Mouse (Mus musculus) limb, embryonic 10.5 days (tissue): Measurements from ENCODE around the gene Tpsb2. TPM values are rescaled to one million over a fixed set of nuclear protein-coding genes. Genes with fewer than 3 reads are reported as not detected.

ENCODE experiments used
- DNase-seq: peaks from one replicate; pipeline ENCODE4 v3.0.0-alpha.2; 2017; ENCODE audit warnings: low spot score
- H3K27ac ChIP-seq: fragments of 300-500 bp; sonication (generic); 2 replicates; pipeline ENCODE4 v1.5.1; 2016; ENCODE audit warnings: mild to moderate bottlenecking
- H3K27me3 ChIP-seq: fragments of 300-500 bp; sonication (generic); 2 replicates; pipeline ENCODE4 v1.6.1; 2016; ENCODE audit warnings: low read depth, mild to moderate bottlenecking; ENCODE audit not compliant: poor library complexity, severe bottlenecking
- H3K36me3 ChIP-seq: fragments of 300-500 bp; sonication (generic); 2 replicates; pipeline ENCODE4 v1.6.1; 2016; ENCODE audit warnings: mild to moderate bottlenecking, moderate library complexity
- H3K4me1 ChIP-seq: fragments of 300-500 bp; sonication (generic); 2 replicates; pipeline ENCODE4 v1.6.1; 2016
- H3K4me3 ChIP-seq: fragments of 300-500 bp; sonication (generic); 2 replicates; pipeline ENCODE4 v1.5.1; 2016; ENCODE audit warnings: mild to moderate bottlenecking, moderate library complexity
- H3K9me3 ChIP-seq: fragments of 300-500 bp; sonication (generic); replicated peaks from 2 replicates; pipeline ENCODE4 v1.6.1; 2016; ENCODE audit warnings: mild to moderate bottlenecking
- WGBS: fragments of 180-500 bp; shearing (Covaris S2); methylation state at CpG from one replicate; pipeline ENCODE4 v1.1.7; 2016; 5-methylcytosine and 5-hydroxymethylcytosine counted together
- polyA plus RNA-seq: library from polyadenylated mRNA; unstranded; fragments of >200 nt; fragmentation: Nextera tagmentation; extraction: Ambion mirVana; gene quantifications from 2 replicates; pipeline ENCODE4 v1.2.1, GENCODE M21; 2016

Tpsb2 gene
- polyA plus RNA-seq, 1 experiment from 2014 or later: not detected

DNA sequence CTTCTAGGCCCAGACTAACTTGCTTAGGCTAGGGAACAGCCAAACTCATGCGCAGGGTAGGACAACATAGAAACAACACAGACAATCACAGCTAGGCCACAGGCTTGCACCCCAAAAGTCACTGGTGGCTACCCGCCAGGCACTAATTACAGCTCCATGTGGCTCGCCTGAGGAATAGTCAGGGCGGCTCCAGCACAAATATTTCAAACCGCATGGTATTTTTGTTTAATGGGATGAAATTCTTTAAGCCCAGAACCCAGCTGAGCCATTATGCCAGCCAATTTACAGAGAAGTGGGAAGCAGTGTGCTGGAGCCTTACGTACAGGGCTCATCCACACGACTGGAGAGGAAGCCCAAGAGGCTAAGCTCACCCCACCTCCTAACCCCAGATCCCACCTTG is 43.5 kb downstream of the Tpsb2 start:
- Histone ChIP-seq H3K9me3 (no peaks in the 10 kb centered on the region), H3K4me1 (peaks cover 73% of the 10 kb centered on the region), H3K36me3 (no peaks in the 10 kb centered on the region), H3K27me3 (no peaks in the 10 kb centered on the region), H3K4me3 (no peak overlapping the region), H3K27ac (no peak overlapping the region)
- WGBS: 88% methylated on average over 7 of the region's 7 CpGs
- no peak for DNase-seq

DNA sequence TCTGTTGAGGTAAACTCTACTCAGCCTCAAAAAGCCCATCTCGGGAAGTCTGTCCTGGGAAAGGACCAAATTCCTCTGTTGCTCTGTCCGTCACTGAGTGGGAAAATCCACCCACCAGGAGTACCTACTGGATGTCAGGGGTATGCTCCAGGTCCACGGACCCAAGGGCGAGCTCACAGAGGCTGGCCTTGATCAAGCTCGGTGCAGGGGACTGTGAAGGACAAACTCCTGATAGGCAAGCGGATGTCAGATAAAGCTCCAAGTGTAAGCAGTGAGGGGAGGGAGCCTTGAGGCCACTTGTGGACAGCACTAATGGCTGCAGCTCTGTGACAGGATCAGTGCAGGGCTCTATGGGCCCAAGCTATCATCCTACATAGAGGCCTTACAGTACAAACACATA is 44.1 kb downstream of the Tpsb2 start:
- no peak for DNase-seq
- no peaks in the 10 kb centered on the region for H3K27me3 ChIP-seq
- WGBS: 80% methylated on average over 6 of the region's 6 CpGs
- no peak overlapping the region for H3K4me3 ChIP-seq
- no peaks in the 10 kb centered on the region for H3K9me3 ChIP-seq
- H3K36me3 ChIP-seq: no peaks in the 10 kb centered on the region
- peaks cover 73% of the 10 kb centered on the region for H3K4me1 ChIP-seq
- peak overlapping the region; percentile 42; the same call in 1 of the 2 replicates for H3K27ac ChIP-seq

DNA sequence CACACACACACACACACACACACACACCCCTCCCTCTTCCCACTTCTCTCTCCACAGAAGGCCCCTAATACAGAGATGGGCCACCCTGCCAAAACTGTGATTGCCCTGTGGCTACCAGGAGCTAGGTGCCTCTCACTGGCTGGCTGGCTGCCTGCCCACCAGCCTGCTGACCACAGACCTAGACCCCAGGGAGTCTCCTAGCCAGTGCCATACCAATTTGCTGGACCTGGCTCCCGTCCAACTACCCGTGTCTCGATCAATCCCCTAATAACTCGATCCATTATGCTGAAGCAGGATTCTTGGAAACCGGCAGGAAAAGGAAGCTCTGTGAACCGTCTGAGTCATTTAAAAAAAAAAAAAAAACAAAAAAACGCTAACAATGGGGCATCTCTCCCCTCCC is 44.7 kb downstream of the Tpsb2 start:
- Histone ChIP-seq H3K36me3 (no peaks in the 10 kb centered on the region), H3K4me3 (no peak overlapping the region), H3K9me3 (no peaks in the 10 kb centered on the region), H3K4me1 (peaks cover 73% of the 10 kb centered on the region), H3K27me3 (no peaks in the 10 kb centered on the region), H3K27ac (no peak overlapping the region)
- WGBS: 72% methylated on average over 7 of the region's 7 CpGs
- no peak for DNase-seq

DNA sequence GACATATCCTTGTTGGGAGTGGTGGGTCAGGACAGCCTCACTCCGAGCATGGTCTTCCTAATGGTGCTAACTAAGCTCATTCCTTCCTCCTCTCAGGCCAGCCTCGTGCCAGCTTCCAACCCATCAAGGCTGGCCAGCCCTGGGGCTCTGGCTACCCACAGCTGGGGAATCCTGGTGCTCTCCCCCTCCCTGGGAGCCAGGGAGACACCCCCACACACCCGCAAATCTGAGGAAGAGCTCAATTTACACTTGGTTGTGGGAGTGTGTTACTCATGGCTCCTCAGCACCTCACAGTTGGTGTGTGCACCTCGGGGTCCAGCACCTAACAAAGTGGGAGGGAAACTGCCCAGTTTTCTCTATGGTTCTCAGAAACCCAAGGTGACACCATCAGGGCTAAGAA is 45.1 kb downstream of the Tpsb2 start:
- WGBS: 64% methylated on average over 4 of the region's 4 CpGs
- no peak overlapping the region for H3K4me3 ChIP-seq
- H3K27me3 ChIP-seq: no peaks in the 10 kb centered on the region
- peak overlapping the region; percentile 53; the same call in 1 of the 2 replicates for H3K27ac ChIP-seq
- no peak for DNase-seq
- H3K9me3 ChIP-seq: no peaks in the 10 kb centered on the region
- peaks cover 73% of the 10 kb centered on the region for H3K4me1 ChIP-seq
- no peaks in the 10 kb centered on the region for H3K36me3 ChIP-seq

DNA sequence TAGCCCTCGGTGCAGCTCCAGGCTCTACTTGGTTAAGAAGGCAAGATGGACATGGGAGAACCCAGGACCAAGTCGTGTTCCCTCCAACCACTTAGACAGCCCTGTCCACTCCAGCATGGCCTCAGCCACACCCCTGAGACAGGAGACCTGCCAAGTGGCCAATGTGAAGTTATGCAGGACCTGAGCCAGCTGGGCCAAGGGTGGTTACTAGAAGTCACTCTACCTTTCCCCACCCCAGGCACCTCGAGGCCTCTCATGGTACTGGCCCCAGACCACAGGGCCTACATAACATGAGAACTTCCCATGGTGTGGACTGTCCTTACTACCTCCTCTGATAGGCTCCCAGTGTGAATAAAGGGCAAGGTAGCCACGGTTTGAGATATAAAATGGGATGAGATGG is 48.1 kb downstream of the Tpsb2 start:
- Histone ChIP-seq H3K36me3 (no peaks in the 10 kb centered on the region), H3K9me3 (no peaks in the 10 kb centered on the region), H3K4me1 (peaks cover 77% of the 10 kb centered on the region), H3K27me3 (no peaks in the 10 kb centered on the region), H3K27ac (peak overlapping the region; percentile 91), H3K4me3 (no peak overlapping the region)
- no peak for DNase-seq
- 74% methylated on average over 4 of the region's 4 CpGs for WGBS

DNA sequence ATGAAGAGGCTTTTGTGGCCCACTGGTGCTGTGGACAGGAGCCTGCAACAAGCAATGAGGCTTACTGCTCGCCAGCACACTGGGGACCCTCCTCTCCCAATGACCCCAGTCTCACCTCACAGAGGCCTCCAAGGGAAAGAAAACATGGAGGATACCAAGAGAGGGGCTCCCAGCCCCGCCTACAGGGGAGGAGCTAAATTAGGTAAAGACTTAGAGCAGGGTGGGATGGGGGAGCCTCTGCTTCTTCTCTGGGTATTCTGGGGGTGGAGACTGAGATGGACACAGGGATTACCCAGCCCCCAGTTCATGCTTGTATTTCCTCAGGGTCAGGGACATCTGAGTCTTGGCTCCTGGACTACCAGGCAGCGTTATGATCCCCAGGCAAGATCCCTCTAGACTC is 48.8 kb downstream of the Tpsb2 start:
- Histone ChIP-seq H3K9me3 (no peaks in the 10 kb centered on the region), H3K4me3 (peak overlapping the region; percentile 40), H3K36me3 (no peaks in the 10 kb centered on the region), H3K4me1 (peaks cover 78% of the 10 kb centered on the region), H3K27me3 (no peaks in the 10 kb centered on the region), H3K27ac (peak overlapping the region; percentile 91)
- WGBS: 19% methylated on average over 3 of the region's 3 CpGs
- DNase-seq: peak; percentile 41

DNA sequence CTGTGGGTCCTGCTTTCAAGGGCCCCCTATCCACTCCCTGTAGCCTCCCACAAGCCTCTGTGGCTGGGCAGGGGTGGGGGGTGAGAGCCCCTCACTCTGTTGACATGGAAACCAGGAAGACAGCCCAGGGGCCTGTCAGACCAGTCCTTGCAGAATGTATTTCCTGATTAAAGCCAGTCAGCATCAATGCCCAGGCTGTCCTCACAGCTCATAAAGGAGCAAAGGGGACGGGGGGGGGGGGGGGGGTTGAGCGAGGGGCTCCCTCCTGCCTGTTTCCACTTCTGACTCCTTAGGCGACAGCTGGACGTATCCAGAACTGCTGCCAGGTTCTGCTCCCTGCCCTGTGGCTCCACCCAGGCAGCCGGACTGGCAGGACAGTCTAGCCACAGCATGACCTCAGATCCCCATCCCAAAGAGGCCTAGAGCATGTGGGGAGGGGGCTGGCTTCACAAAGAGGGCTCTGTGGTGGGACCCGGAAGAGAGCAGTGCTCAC is 49.4 kb downstream of the Tpsb2 start:
- Histone ChIP-seq H3K36me3 (no peaks in the 10 kb centered on the region), H3K4me1 (peaks cover 78% of the 10 kb centered on the region), H3K27ac (peak overlapping the region; percentile 91), H3K27me3 (no peaks in the 10 kb centered on the region), H3K4me3 (peak overlapping the region; percentile 40), H3K9me3 (no peaks in the 10 kb centered on the region)
- DNase-seq: peak; percentile 79
- 11% methylated on average over 5 of the region's 6 CpGs for WGBS

DNA sequence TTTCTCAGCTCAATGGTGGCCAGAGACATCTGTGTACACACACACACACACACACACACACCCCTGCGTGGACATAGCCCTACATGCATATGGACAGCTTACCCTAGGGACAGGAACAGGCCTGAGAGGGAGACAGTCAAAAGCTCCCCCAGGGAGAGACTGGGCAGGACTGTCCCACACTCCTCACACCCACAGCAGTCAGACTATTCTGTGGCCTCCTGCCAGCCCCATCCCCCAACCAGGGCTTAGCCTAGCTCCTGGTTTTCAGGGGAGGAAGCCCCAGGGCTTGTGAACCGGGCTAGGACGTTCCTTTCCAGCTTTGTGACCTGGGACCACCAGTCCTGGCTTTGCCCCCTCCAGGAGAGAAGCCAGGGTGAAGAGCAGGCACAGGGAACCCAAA is 50.1 kb downstream of the Tpsb2 start:
- Histone ChIP-seq H3K36me3 (no peaks in the 10 kb centered on the region), H3K9me3 (no peaks in the 10 kb centered on the region), H3K27me3 (no peaks in the 10 kb centered on the region), H3K4me3 (peak overlapping the region; percentile 40), H3K4me1 (peaks cover 78% of the 10 kb centered on the region), H3K27ac (peak overlapping the region; percentile 91)
- peak; percentile 55 for DNase-seq
- WGBS: 19% methylated on average over 3 of the region's 3 CpGs

DNA sequence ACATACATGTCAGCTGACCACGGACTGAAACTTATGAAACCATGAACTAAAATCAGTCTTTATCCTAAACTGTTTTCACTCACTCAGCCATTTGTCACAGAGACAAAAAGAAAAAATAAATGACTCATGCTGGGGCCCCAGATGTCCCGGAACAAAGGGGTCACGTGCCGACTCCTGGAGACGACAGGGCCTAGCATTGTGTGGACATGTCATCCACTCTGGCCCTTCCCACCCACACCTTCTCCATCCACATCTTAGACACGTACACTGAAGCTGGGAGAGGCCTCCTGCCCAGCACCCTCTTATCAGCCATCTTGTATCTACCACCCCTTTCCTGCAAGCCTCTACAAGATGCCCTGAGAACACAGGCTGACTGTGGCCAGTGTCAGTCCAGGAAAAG is 51.9 kb downstream of the Tpsb2 start:
- DNase-seq: no peak
- no peaks in the 10 kb centered on the region for H3K27me3 ChIP-seq
- H3K4me1 ChIP-seq: peaks cover 77% of the 10 kb centered on the region
- H3K36me3 ChIP-seq: peaks cover 6% of the 10 kb centered on the region; the same call in 1 of the 2 replicates
- H3K27ac ChIP-seq: peak overlapping the region; percentile 74
- H3K4me3 ChIP-seq: no peak overlapping the region
- WGBS: 90% methylated on average over 6 of the region's 6 CpGs
- H3K9me3 ChIP-seq: no peaks in the 10 kb centered on the region

Other genes with a start within 250 kb of the Tpsb2 start
- 0.18 and 0.23 TPM in 2 replicates for gene Ptx4, start 245.5 kb upstream of the Tpsb2 start, polyA plus RNA-seq
- gene Clcn7, start 232.9 kb upstream of the Tpsb2 start, polyA plus RNA-seq: 21.3 and 26.5 TPM in 2 replicates
- gene Ccdc154, start 203.8 kb upstream of the Tpsb2 start, polyA plus RNA-seq: not detected in 2 replicates
- gene Gm38655, start 190.8 kb upstream of the Tpsb2 start, polyA plus RNA-seq: not detected in 2 replicates
- gene BC003965, start 181.8 kb upstream of the Tpsb2 start, polyA plus RNA-seq: 36.0 and 38.5 TPM in 2 replicates
- gene Unkl, start 177.9 kb upstream of the Tpsb2 start, polyA plus RNA-seq: 9.1 and 10.0 TPM in 2 replicates
- 34.6 and 35.0 TPM in 2 replicates for gene Gnptg, start 126.2 kb upstream of the Tpsb2 start, polyA plus RNA-seq
- 74.6 and 76.6 TPM in 2 replicates for gene Tsr3, start 126.1 kb upstream of the Tpsb2 start, polyA plus RNA-seq
- gene Baiap3, start 109.9 kb upstream of the Tpsb2 start, polyA plus RNA-seq: 0.49 and 0.93 TPM in 2 replicates
- gene Ube2i, start 91.7 kb upstream of the Tpsb2 start, polyA plus RNA-seq: 974 and 998 TPM in 2 replicates
- gene Prss34, start 67.9 kb upstream of the Tpsb2 start, polyA plus RNA-seq: not detected in 2 replicates
- gene Prss28, start 57.7 kb upstream of the Tpsb2 start, polyA plus RNA-seq: not detected in 2 replicates
- gene Prss29, start 47.7 kb upstream of the Tpsb2 start, polyA plus RNA-seq: not detected in 2 replicates
- not detected in 2 replicates for gene Tpsab1, start 20.7 kb upstream of the Tpsb2 start, polyA plus RNA-seq
- gene Tpsg1, start 3.0 kb downstream of the Tpsb2 start, polyA plus RNA-seq: not detected in 2 replicates
- 1.8 and 3.2 TPM in 2 replicates for gene Cacna1h, start 67.5 kb downstream of the Tpsb2 start, polyA plus RNA-seq
- gene Tekt4, start 88.3 kb downstream of the Tpsb2 start, polyA plus RNA-seq: not detected in 2 replicates
- 0.20 TPM in 1 of 2 replicates, not detected in the other for gene Sstr5, start 131.0 kb downstream of the Tpsb2 start, polyA plus RNA-seq
- gene Sox8, start 204.4 kb downstream of the Tpsb2 start, polyA plus RNA-seq: 11.1 and 13.1 TPM in 2 replicates
- gene Lmf1, start 212.8 kb downstream of the Tpsb2 start, polyA plus RNA-seq: 28.9 and 29.0 TPM in 2 replicates